Mouse (Mus musculus): ENCODE results near the gene Nvl. TPM values are rescaled to one million over a fixed set of nuclear protein-coding genes. Genes with fewer than 3 reads are reported as not detected.

The Nvl gene
- polyA plus RNA-seq, 1 experiment from 2014 or later = 30.2 TPM

DNA sequence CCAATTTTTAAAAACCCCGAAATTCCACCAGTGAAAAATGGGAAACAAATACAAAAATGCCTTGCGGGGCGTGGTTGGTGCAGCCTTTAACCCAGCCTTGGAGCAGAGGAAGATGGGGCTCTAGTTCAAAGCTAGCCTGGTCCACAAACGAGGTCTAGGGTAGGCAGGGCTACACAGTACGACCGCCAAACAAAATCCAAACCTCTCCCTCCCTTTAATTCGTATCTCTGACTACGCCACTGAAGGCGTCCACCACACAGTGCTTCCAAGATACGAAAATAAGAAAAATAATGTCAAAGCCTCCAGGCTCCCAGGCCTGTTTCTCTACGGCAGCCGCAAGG, 425 bp downstream of the Nvl start:
- DNase-seq (ENCODE audit: low spot score) = no peak
- Histone ChIP-seq H3K27me3 (ENCODE audit: insufficient read depth, poor library complexity, severe bottlenecking) (no peaks in the 10 kb centered on the region), H3K4me1 (replicated peaks) (peaks cover 39% of the 10 kb centered on the region), H3K4me3 (peak overlapping the region; percentile 84), H3K9me3 (no peaks in the 10 kb centered on the region), H3K27ac (peak overlapping the region; percentile 88), H3K36me3 (peaks cover 35% of the 10 kb centered on the region)
- WGBS = under 1% methylated on average over 12 of the region's 12 CpGs

DNA sequence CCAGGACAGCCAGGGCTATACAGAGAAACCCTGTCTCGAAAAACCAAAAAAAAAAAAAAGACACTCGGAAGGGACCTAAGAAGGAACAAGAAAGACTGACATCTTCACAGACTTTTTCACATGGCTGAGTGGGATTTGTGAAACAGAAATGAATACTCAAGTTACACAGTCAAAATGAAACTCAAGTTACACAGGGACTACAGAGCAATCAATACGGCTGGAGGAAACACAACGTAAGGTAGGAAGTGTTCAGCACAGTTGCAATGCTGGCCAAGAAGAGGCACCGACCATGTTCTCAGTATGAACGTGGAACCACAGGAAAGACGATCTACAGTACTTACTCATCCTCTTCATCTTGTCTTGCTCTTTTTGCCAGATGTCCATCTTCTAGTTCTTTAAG, 5.3 kb downstream of the Nvl start:
- peaks cover 82% of the 10 kb centered on the region for H3K36me3 ChIP-seq
- H3K9me3 ChIP-seq = no peaks in the 10 kb centered on the region
- DNase-seq (ENCODE audit: low spot score) = no peak
- 95% methylated on average over 7 of the region's 7 CpGs for WGBS
- H3K27ac ChIP-seq = no peak overlapping the region
- H3K4me3 ChIP-seq = no peak overlapping the region
- H3K4me1 ChIP-seq (replicated peaks) = peaks cover 12% of the 10 kb centered on the region
- H3K27me3 ChIP-seq (ENCODE audit: insufficient read depth, poor library complexity, severe bottlenecking) = no peaks in the 10 kb centered on the region

GRCm38 (mm10) chr1:181131915-181132314, 12.1 kb downstream of the Nvl start:
- WGBS = 93% methylated on average over 6 of the region's 6 CpGs
- Histone ChIP-seq H3K4me3 (no peak overlapping the region), H3K36me3 (peaks cover 96% of the 10 kb centered on the region), H3K27ac (no peak overlapping the region), H3K27me3 (ENCODE audit: insufficient read depth, poor library complexity, severe bottlenecking) (no peaks in the 10 kb centered on the region), H3K4me1 (replicated peaks) (no peaks in the 10 kb centered on the region), H3K9me3 (no peaks in the 10 kb centered on the region)
- no peak for DNase-seq (ENCODE audit: low spot score)

DNA sequence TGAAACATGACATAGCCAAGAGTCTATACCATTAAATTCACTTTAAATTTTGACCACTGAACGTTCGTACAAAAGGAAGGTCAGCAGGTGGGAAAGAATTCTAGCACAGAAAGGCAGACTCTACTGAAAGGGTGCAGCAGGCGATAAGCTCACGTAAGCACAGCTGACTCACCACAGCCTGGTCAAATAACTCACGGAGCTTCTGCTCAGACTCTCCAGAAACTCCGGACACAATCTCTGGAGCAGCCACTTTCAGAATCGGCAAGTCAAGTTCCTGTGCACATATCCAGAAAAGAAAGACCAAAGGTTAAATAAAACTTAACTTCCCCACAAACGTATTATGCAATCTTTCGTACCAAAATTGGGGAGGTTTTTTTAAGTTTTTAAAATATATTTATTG, 17.2 kb downstream of the Nvl start:
- Histone ChIP-seq H3K4me3 (no peak overlapping the region), H3K27ac (no peak overlapping the region), H3K9me3 (no peaks in the 10 kb centered on the region), H3K4me1 (replicated peaks) (no peaks in the 10 kb centered on the region), H3K27me3 (ENCODE audit: insufficient read depth, poor library complexity, severe bottlenecking) (no peaks in the 10 kb centered on the region), H3K36me3 (peaks cover 98% of the 10 kb centered on the region)
- 95% methylated on average over 9 of the region's 9 CpGs for WGBS
- DNase-seq (ENCODE audit: low spot score) = no peak

GRCm38 (mm10) chr1:181125916-181126315, 18.1 kb downstream of the Nvl start:
- Histone ChIP-seq H3K9me3 (no peaks in the 10 kb centered on the region), H3K27me3 (ENCODE audit: insufficient read depth, poor library complexity, severe bottlenecking) (no peaks in the 10 kb centered on the region), H3K4me1 (replicated peaks) (no peaks in the 10 kb centered on the region), H3K36me3 (peaks cover 100% of the 10 kb centered on the region), H3K27ac (no peak overlapping the region), H3K4me3 (no peak overlapping the region)
- 98% methylated on average over 3 of the region's 3 CpGs for WGBS
- no peak for DNase-seq (ENCODE audit: low spot score)

DNA sequence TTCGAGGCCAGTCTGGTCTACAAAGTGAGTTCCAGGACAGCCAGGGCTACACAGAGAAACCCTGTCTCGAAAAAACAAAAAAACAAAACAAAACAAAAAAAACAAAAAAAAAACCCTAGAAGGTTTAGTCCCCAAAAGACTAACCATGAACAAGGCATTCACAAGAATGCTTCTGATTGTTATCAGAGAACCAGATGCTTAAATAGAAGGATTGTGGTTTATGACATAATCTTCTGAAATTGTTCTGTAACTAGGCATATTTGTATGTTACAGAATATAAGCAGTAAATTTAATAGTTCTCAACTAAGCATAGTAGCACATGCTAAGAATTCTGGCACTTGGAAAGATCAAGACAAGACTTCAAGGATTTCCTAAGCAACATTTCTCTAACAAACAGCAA, 19.9 kb downstream of the Nvl start:
- DNase-seq (ENCODE audit: low spot score) = no peak
- Histone ChIP-seq H3K9me3 (no peaks in the 10 kb centered on the region), H3K4me3 (no peak overlapping the region), H3K27me3 (ENCODE audit: insufficient read depth, poor library complexity, severe bottlenecking) (no peaks in the 10 kb centered on the region), H3K4me1 (replicated peaks) (no peaks in the 10 kb centered on the region), H3K36me3 (peaks cover 99% of the 10 kb centered on the region), H3K27ac (no peak overlapping the region)
- 89% methylated on average over 2 of the region's 2 CpGs for WGBS

DNA sequence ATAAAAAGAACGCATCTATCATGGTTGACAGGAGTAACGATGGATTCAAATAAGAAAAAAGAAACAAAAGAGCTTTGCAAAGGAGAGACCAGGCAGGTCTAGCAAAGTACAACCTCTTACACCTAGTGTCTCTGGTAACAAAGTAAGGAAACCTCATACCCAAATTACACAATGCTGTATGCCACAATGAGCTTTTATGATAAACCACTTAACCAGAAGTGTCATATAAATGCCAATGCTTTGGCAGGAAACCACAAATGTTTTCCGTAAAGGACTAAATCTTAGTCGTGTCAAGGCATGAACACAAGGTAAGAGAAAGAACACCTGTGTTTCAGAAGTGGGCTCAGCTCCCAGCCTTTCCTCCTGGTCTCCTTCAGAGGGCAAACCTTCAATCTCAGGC, 26.9 kb downstream of the Nvl start:
- Histone ChIP-seq H3K4me3 (no peak overlapping the region), H3K27me3 (ENCODE audit: insufficient read depth, poor library complexity, severe bottlenecking) (no peaks in the 10 kb centered on the region), H3K4me1 (replicated peaks) (no peaks in the 10 kb centered on the region), H3K27ac (no peak overlapping the region), H3K9me3 (no peaks in the 10 kb centered on the region), H3K36me3 (peaks cover 94% of the 10 kb centered on the region)
- DNase-seq (ENCODE audit: low spot score) = no peak
- WGBS = 96% methylated on average over 4 of the region's 4 CpGs

GRCm38 (mm10) chr1:181090048-181090447, 54.0 kb downstream of the Nvl start:
- no peak overlapping the region for H3K4me3 ChIP-seq
- 82% methylated on average over 12 of the region's 12 CpGs for WGBS
- no peaks in the 10 kb centered on the region for H3K27me3 ChIP-seq (ENCODE audit: insufficient read depth, poor library complexity, severe bottlenecking)
- H3K9me3 ChIP-seq = no peaks in the 10 kb centered on the region
- no peak for DNase-seq (ENCODE audit: low spot score)
- H3K36me3 ChIP-seq = peaks cover 44% of the 10 kb centered on the region
- no peak overlapping the region for H3K27ac ChIP-seq
- no peaks in the 10 kb centered on the region for H3K4me1 ChIP-seq (replicated peaks)

GRCm38 (mm10) chr1:181084021-181084420, 60.0 kb downstream of the Nvl start:
- WGBS = 47% methylated on average over 2 of the region's 2 CpGs
- Histone ChIP-seq H3K36me3 (no peaks in the 10 kb centered on the region), H3K27me3 (ENCODE audit: insufficient read depth, poor library complexity, severe bottlenecking) (no peaks in the 10 kb centered on the region), H3K27ac (no peak overlapping the region), H3K4me3 (no peak overlapping the region), H3K4me1 (replicated peaks) (no peaks in the 10 kb centered on the region), H3K9me3 (no peaks in the 10 kb centered on the region)
- peak; percentile 19 for DNase-seq (ENCODE audit: low spot score)

GRCm38 (mm10) chr1:181073075-181073474, 70.9 kb downstream of the Nvl start:
- Histone ChIP-seq H3K4me1 (replicated peaks) (no peaks in the 10 kb centered on the region), H3K27me3 (ENCODE audit: insufficient read depth, poor library complexity, severe bottlenecking) (no peaks in the 10 kb centered on the region), H3K36me3 (no peaks in the 10 kb centered on the region), H3K4me3 (no peak overlapping the region), H3K27ac (no peak overlapping the region), H3K9me3 (no peaks in the 10 kb centered on the region)
- 49% methylated on average over 5 of the region's 5 CpGs for whole genome bisulfite sequencing
- DNase-seq (ENCODE audit: low spot score) = no peak

DNA sequence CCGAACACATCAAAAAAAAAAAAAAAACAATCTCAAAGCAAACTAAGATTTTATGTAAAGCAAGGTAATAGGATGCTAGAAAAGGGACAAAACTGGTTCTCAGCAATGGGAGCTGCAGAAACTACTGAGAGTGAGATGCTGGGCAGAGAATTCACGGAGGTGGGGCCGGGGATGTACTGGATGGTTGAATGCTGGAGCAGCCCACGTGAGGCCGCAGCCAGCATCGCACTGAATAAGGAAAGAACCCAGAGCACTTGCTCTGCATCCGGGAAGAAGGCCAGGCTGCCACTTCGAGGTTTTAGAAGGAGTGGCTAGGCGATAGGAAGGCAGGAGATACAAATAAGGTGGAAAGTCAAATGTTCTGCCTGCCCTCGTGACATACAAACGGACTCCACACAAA, 74.3 kb downstream of the Nvl start:
- H3K27ac ChIP-seq = no peak overlapping the region
- WGBS = 74% methylated on average over 11 of the region's 11 CpGs
- no peaks in the 10 kb centered on the region for H3K36me3 ChIP-seq
- H3K4me3 ChIP-seq = no peak overlapping the region
- DNase-seq (ENCODE audit: low spot score) = no peak
- no peaks in the 10 kb centered on the region for H3K4me1 ChIP-seq (replicated peaks)
- H3K9me3 ChIP-seq = no peaks in the 10 kb centered on the region
- H3K27me3 ChIP-seq (ENCODE audit: insufficient read depth, poor library complexity, severe bottlenecking) = no peaks in the 10 kb centered on the region

- Histone ChIP-seq H3K27me3 (ENCODE audit: insufficient read depth, poor library complexity, severe bottlenecking) (no peaks in the 10 kb centered on the region), H3K4me3 (no peak overlapping the region), H3K4me1 (replicated peaks) (0 out of 2 replicates have a peak, but pooled peaks cover 3% of the 10 kb centered on the region), H3K36me3 (no peaks in the 10 kb centered on the region), H3K27ac (no peak overlapping the region), H3K9me3 (no peaks in the 10 kb centered on the region)
- 82% methylated on average over 1 of the region's 1 CpGs for WGBS
- DNase-seq (ENCODE audit: low spot score) = no peak
Observed at GRCm38 (mm10) chr1:181068344-181068743, 75.7 kb downstream of the Nvl start.

DNA sequence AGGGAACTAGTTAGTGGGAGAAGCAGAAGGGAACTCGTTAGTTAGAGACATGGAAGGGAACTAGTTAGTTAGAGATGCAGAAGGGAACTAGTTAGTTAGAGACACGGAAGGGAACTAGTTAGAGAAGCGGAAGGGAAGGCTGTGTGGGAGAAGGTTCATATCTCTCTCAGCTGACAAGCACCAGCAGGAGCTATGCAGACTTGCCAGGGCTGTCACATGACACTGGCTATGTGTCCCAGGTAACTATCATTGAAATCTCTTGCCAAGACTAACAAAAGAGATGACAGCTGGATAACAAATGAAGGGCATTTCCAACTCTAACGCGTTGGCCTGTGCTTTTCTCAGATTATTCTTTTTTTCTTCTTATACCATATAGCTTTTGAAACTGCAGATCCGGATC, 79.4 kb downstream of the Nvl start:
- DNase-seq (ENCODE audit: low spot score) = no peak
- Histone ChIP-seq H3K36me3 (no peaks in the 10 kb centered on the region), H3K4me1 (replicated peaks) (peaks cover 8% of the 10 kb centered on the region; the same call in 1 of the 2 replicates), H3K9me3 (no peaks in the 10 kb centered on the region), H3K4me3 (no peak overlapping the region), H3K27ac (no peak overlapping the region), H3K27me3 (ENCODE audit: insufficient read depth, poor library complexity, severe bottlenecking) (no peaks in the 10 kb centered on the region)
- WGBS = 81% methylated on average over 6 of the region's 6 CpGs

DNA sequence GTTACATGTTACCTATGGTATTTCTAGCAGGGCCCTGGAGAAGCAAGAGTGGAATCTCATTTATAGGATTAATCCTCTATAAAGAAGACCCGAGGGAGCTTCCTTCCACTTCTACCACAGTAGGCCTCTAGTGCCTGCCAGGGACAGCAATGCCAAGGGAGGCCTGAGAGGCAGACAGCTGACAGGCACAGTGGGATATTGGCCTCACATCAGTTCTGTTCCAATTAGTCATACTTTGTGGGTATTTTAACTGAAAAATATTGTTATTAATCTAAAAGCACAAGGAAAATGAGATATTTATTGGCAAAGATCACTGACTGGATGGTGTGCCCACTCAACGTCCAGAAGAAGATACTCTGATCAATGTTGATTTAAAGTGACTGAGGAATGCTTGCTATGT, 80.0 kb downstream of the Nvl start:
- H3K4me1 ChIP-seq (replicated peaks) = peaks cover 8% of the 10 kb centered on the region; the same call in 1 of the 2 replicates
- H3K36me3 ChIP-seq = no peaks in the 10 kb centered on the region
- DNase-seq (ENCODE audit: low spot score) = no peak
- WGBS = 78% methylated on average over 2 of the region's 2 CpGs
- H3K27ac ChIP-seq = no peak overlapping the region
- no peaks in the 10 kb centered on the region for H3K9me3 ChIP-seq
- H3K27me3 ChIP-seq (ENCODE audit: insufficient read depth, poor library complexity, severe bottlenecking) = no peaks in the 10 kb centered on the region
- H3K4me3 ChIP-seq = no peak overlapping the region
